Mouse (Mus musculus): ENCODE results near the gene B4galnt2. TPM values are rescaled to one million over a fixed set of nuclear protein-coding genes. Genes with fewer than 3 reads are reported as not detected.

The B4galnt2 gene
- polyA plus RNA-seq, 1 experiment: 0.14 TPM

- Histone ChIP-seq H3K4me3 (peak within 1 kb of the TSS; percentile 86), H3K36me3 (ENCODE audit: control insufficient read depth, insufficient read depth) (no peaks in the 10 kb centered on the region), H3ac (ENCODE audit: control insufficient read depth, insufficient read length) (peak within 1 kb of the TSS; percentile 36), H3K4me2 (ENCODE audit: low read depth) (peak within 1 kb of the TSS; percentile 97), H3K79me2 (ENCODE audit: control insufficient read depth, insufficient read depth) (no peaks in the 10 kb centered on the region), H3K27me3 (ENCODE audit: control insufficient read depth, insufficient read depth, insufficient read length) (no peaks in the 10 kb centered on the region)
- TF ChIP-seq CEBPB (IDR thresholded peaks at IDR 0.05; ENCODE audit: insufficient read depth, poor library complexity, severe bottlenecking): no peak
- TF ChIP-seq MYOG (IDR thresholded peaks at IDR 0.05; ENCODE audit: control insufficient read depth in 1 of 3, insufficient read depth in 1 of 3, insufficient read length in 2 of 3, low read depth in 2 of 3): peak in 1 of 3 experiments; percentile 64
- no peak for TF ChIP-seq E2F4 (IDR thresholded peaks at IDR 0.05; ENCODE audit: insufficient read depth)
- peak; percentile 95 for TF ChIP-seq POLR2A (IDR thresholded peaks at IDR 0.05; ENCODE audit: insufficient read length, low read depth)
- peak; percentile 96 for TF ChIP-seq POLR2AphosphoS2 (IDR thresholded peaks at IDR 0.05; ENCODE audit: insufficient read length, low read depth)
- no peak for TF ChIP-seq TCF12 (IDR thresholded peaks at IDR 0.05; ENCODE audit: insufficient read depth, poor library complexity, severe bottlenecking)
- TF ChIP-seq SRF (IDR thresholded peaks at IDR 0.05; ENCODE audit: control insufficient read depth, insufficient read length, low read depth): no peak
- no peak for TF ChIP-seq USF1 (IDR thresholded peaks at IDR 0.05; ENCODE audit: low read depth)
- no peak for TF ChIP-seq MAX (IDR thresholded peaks at IDR 0.05; ENCODE audit: low read depth)
- TF ChIP-seq TCF3 (IDR thresholded peaks at IDR 0.05; ENCODE audit: insufficient read length, low read depth): peak; percentile 50
- no peak for TF ChIP-seq REST (IDR thresholded peaks at IDR 0.05; ENCODE audit: insufficient read depth, insufficient read length)
- TF ChIP-seq MYOD1 (IDR thresholded peaks at IDR 0.05; ENCODE audit: control insufficient read depth in 1 of 3, insufficient read length in 2 of 3, low read depth in 2 of 3): peak in 1 of 3 experiments; percentile 64
These were observed 90.4 kb downstream of the B4galnt2 start, which contains the start of gene Phospho1 for GRCm38 (mm10) chr11:95824071-95824876. Phospho1 (plus strand) TSS chr11:95824499.

GRCm38 (mm10) chr11:95822437-95822836, 92.3 kb downstream of the B4galnt2 start:
- Histone ChIP-seq H3K36me3 (ENCODE audit: control insufficient read depth, insufficient read depth) (no peaks in the 10 kb centered on the region), H3ac (ENCODE audit: control insufficient read depth, insufficient read length) (no peak overlapping the region), H3K27me3 (ENCODE audit: control insufficient read depth, insufficient read depth, insufficient read length) (no peaks in the 10 kb centered on the region), H3K79me2 (ENCODE audit: control insufficient read depth, insufficient read depth) (no peaks in the 10 kb centered on the region), H3K4me2 (ENCODE audit: low read depth) (no peak overlapping the region), H3K4me3 (no peak overlapping the region)
- TF ChIP-seq SRF (IDR thresholded peaks at IDR 0.05; ENCODE audit: control insufficient read depth, insufficient read length, low read depth) (no peak), TCF3 (IDR thresholded peaks at IDR 0.05; ENCODE audit: insufficient read length, low read depth) (no peak), POLR2AphosphoS2 (IDR thresholded peaks at IDR 0.05; ENCODE audit: insufficient read length, low read depth) (no peak), MAX (IDR thresholded peaks at IDR 0.05; ENCODE audit: low read depth) (no peak), CEBPB (IDR thresholded peaks at IDR 0.05; ENCODE audit: insufficient read depth, poor library complexity, severe bottlenecking) (no peak), MYOD1 (IDR thresholded peaks at IDR 0.05; ENCODE audit: control insufficient read depth in 1 of 3, insufficient read length in 2 of 3, low read depth in 2 of 3) (no peak), MYOG (IDR thresholded peaks at IDR 0.05; ENCODE audit: control insufficient read depth in 1 of 3, insufficient read depth in 1 of 3, insufficient read length in 2 of 3, low read depth in 2 of 3) (no peak), REST (IDR thresholded peaks at IDR 0.05; ENCODE audit: insufficient read depth, insufficient read length) (no peak), POLR2A (IDR thresholded peaks at IDR 0.05; ENCODE audit: insufficient read length, low read depth) (no peak), USF1 (IDR thresholded peaks at IDR 0.05; ENCODE audit: low read depth) (no peak), TCF12 (IDR thresholded peaks at IDR 0.05; ENCODE audit: insufficient read depth, poor library complexity, severe bottlenecking) (no peak), E2F4 (IDR thresholded peaks at IDR 0.05; ENCODE audit: insufficient read depth) (no peak)

GRCm38 (mm10) chr11:95821511-95821910, 93.2 kb downstream of the B4galnt2 start:
- Histone ChIP-seq H3K4me3 (no peak overlapping the region), H3K27me3 (ENCODE audit: control insufficient read depth, insufficient read depth, insufficient read length) (no peaks in the 10 kb centered on the region), H3K36me3 (ENCODE audit: control insufficient read depth, insufficient read depth) (no peaks in the 10 kb centered on the region), H3K4me2 (ENCODE audit: low read depth) (no peak overlapping the region), H3K79me2 (ENCODE audit: control insufficient read depth, insufficient read depth) (no peaks in the 10 kb centered on the region), H3ac (ENCODE audit: control insufficient read depth, insufficient read length) (no peak overlapping the region)
- TF ChIP-seq POLR2A (IDR thresholded peaks at IDR 0.05; ENCODE audit: insufficient read length, low read depth): no peak

GRCm38 (mm10) chr11:95819138-95819537, 95.6 kb downstream of the B4galnt2 start:
- Histone ChIP-seq H3K4me3 (no peak overlapping the region), H3K4me2 (ENCODE audit: low read depth) (no peak overlapping the region), H3ac (ENCODE audit: control insufficient read depth, insufficient read length) (no peak overlapping the region), H3K27me3 (ENCODE audit: control insufficient read depth, insufficient read depth, insufficient read length) (no peaks in the 10 kb centered on the region), H3K79me2 (ENCODE audit: control insufficient read depth, insufficient read depth) (no peaks in the 10 kb centered on the region), H3K36me3 (ENCODE audit: control insufficient read depth, insufficient read depth) (no peaks in the 10 kb centered on the region)
- no peak for TF ChIP-seq E2F4 (IDR thresholded peaks at IDR 0.05; ENCODE audit: insufficient read depth)
- no peak for TF ChIP-seq TCF3 (IDR thresholded peaks at IDR 0.05; ENCODE audit: insufficient read length, low read depth)
- no peak for TF ChIP-seq REST (IDR thresholded peaks at IDR 0.05; ENCODE audit: insufficient read depth, insufficient read length)
- TF ChIP-seq MYOG (IDR thresholded peaks at IDR 0.05; ENCODE audit: control insufficient read depth in 1 of 3, insufficient read depth in 1 of 3, insufficient read length in 2 of 3, low read depth in 2 of 3): no peak
- TF ChIP-seq POLR2A (IDR thresholded peaks at IDR 0.05; ENCODE audit: insufficient read length, low read depth): no peak
- TF ChIP-seq CEBPB (IDR thresholded peaks at IDR 0.05; ENCODE audit: insufficient read depth, poor library complexity, severe bottlenecking): no peak
- TF ChIP-seq MAX (IDR thresholded peaks at IDR 0.05; ENCODE audit: low read depth): no peak

Other genes starting within 250 kb of the B4galnt2 start
- 343 TPM for gene Phb, start 247.9 kb downstream of the B4galnt2 start, polyA plus RNA-seq (2012; fragmentation: generic; extraction: Trizol)
- gene Zfp652, start 202.2 kb downstream of the B4galnt2 start, polyA plus RNA-seq (2012; fragmentation: generic; extraction: Trizol): 6.4 TPM
- gene B130006D01Rik, start 191.3 kb downstream of the B4galnt2 start, polyA plus RNA-seq (2012; fragmentation: generic; extraction: Trizol): 0.02 TPM
- gene Phospho1, start 90.4 kb downstream of the B4galnt2 start, polyA plus RNA-seq (2012; fragmentation: generic; extraction: Trizol): 165 TPM
- 1.1 TPM for gene Gngt2, start 77.7 kb downstream of the B4galnt2 start, polyA plus RNA-seq (2012; fragmentation: generic; extraction: Trizol)
- gene Abi3, start 72.4 kb downstream of the B4galnt2 start, polyA plus RNA-seq (2012; fragmentation: generic; extraction: Trizol): 1.5 TPM
- gene Igf2bp1, start 91.0 kb upstream of the B4galnt2 start, polyA plus RNA-seq (2012; fragmentation: generic; extraction: Trizol): 0.30 TPM
- gene Gip, start 109.7 kb upstream of the B4galnt2 start, polyA plus RNA-seq (2012; fragmentation: generic; extraction: Trizol): not detected
- gene Snf8, start 120.0 kb upstream of the B4galnt2 start, polyA plus RNA-seq (2012; fragmentation: generic; extraction: Trizol): 112 TPM
- gene Ube2z, start 150.5 kb upstream of the B4galnt2 start, polyA plus RNA-seq (2012; fragmentation: generic; extraction: Trizol): 53.6 TPM
- 1,235 TPM for gene Atp5g1, start 160.8 kb upstream of the B4galnt2 start, polyA plus RNA-seq (2012; fragmentation: generic; extraction: Trizol)
- not detected for gene Calcoco2, start 197.1 kb upstream of the B4galnt2 start, polyA plus RNA-seq (2012; fragmentation: generic; extraction: Trizol)
- gene Ttll6, start 218.9 kb upstream of the B4galnt2 start, polyA plus RNA-seq (2012; fragmentation: generic; extraction: Trizol): not detected

All from myocyte (in vitro differentiated cells).